In the genomic region with DNA sequence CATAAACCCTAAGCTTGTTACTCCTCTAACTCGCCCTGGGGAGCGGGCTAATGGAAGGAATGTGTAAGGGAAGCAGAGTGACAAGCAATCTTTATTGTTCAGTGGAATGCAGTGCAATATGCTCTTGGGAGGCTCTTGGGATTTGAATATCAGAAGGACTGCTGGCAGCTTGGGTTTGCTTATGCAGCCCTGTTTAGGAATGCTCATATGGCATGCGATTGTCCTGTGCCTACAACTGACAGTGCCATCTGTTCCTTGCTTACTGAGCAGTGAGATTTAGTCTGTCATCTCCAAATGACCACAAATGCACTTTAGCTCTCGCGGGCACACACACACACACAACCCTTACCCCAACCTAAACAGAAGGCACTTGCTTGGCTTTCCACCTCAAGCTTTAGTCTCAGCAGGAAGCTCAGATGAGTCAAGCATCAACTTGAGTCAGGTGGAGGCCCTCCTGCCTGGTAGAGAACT, we compare ENCODE assay signal across 11 mouse cellular contexts. TPM values are rescaled to one million over a fixed set of nuclear protein-coding genes. Genes with fewer than 3 reads are reported as not detected.
DNase-seq lines count a peak whose midpoint lies in the region; ATAC-seq lines count a peak whose summit lies in the region.
"Had no signal": no experiment of that assay in that cellular context is flagged by ENCODE, and none has a peak within 500 bp of the region (broad histone marks: within the 10 kb centered on the region; RNA-seq: fewer than 3 reads in every experiment).

No protein-coding gene starts in this region.

- peak; percentile 80 for ATAC-seq in frontal cortex, adult (ENCODE audit: low TSS enrichment)
- peak; percentile 87 for ATAC-seq in embryonic facial prominence, embryonic 14.5 days (ENCODE audit: low read depth)
- no peak for ATAC-seq in liver, embryonic 12.5 days

- no peak overlapping the region for H3K4me2 ChIP-seq in embryonic facial prominence, embryonic 14.5 days (ENCODE audit: low read depth, low read length)
- no peak overlapping the region for H3K4me2 ChIP-seq in liver, embryonic 12.5 days
- H3K4me2 ChIP-seq: liver, embryonic 13.5 days had no signal

- peaks cover 8% of the 10 kb centered on the region; the same call in 1 of the 2 replicates for H3K4me1 ChIP-seq in embryonic facial prominence, embryonic 14.5 days (ENCODE audit: control insufficient read depth, insufficient read depth, low read length)
- no peaks in the 10 kb centered on the region for H3K4me1 ChIP-seq in liver, embryonic 12.5 days
- H3K4me1 ChIP-seq: liver, embryonic 13.5 days had no signal

- intact Hi-C loops in left cerebral cortex, postnatal 25 days (cut with DNase I) = no loop called here

- no peaks in the 10 kb centered on the region for H3K27me3 ChIP-seq in embryonic facial prominence, embryonic 14.5 days (replicated peaks; ENCODE audit: control insufficient read depth, insufficient read depth, low read length)
- H3K27me3 ChIP-seq in liver, embryonic 12.5 days (replicated peaks) = no peaks in the 10 kb centered on the region
- H3K27me3 ChIP-seq: liver, embryonic 13.5 days had no signal

- no peak overlapping the region for H3K4me3 ChIP-seq in embryonic facial prominence, embryonic 14.5 days (ENCODE audit: low read depth, low read length)
- no peak overlapping the region for H3K4me3 ChIP-seq in liver, embryonic 12.5 days
- H3K4me3 ChIP-seq: liver, embryonic 13.5 days had no signal

- H3K9ac ChIP-seq in embryonic facial prominence, embryonic 14.5 days (ENCODE audit: low read depth, low read length) = no peak overlapping the region
- H3K9ac ChIP-seq in liver, embryonic 12.5 days = no peak overlapping the region
- H3K9ac ChIP-seq: liver, embryonic 13.5 days had no signal

- no peaks in the 10 kb centered on the region for H3K36me3 ChIP-seq in embryonic facial prominence, embryonic 14.5 days (ENCODE audit: control insufficient read depth, insufficient read depth, low read length)
- no peaks in the 10 kb centered on the region for H3K36me3 ChIP-seq in liver, embryonic 12.5 days
- H3K36me3 ChIP-seq: liver, embryonic 13.5 days had no signal

- 45% methylated on average over 5 of the region's 5 CpGs for WGBS in embryonic facial prominence, embryonic 14.5 days
- WGBS in liver, embryonic 12.5 days (ENCODE audit: insufficient replicate concordance) = 59% methylated on average over 5 of the region's 5 CpGs

- H3K27ac ChIP-seq in embryonic facial prominence, embryonic 14.5 days (replicated peaks; ENCODE audit: low read depth, low read length) = no peak overlapping the region
- no peak overlapping the region for H3K27ac ChIP-seq in liver, embryonic 12.5 days
- H3K27ac ChIP-seq: liver, embryonic 13.5 days had no signal

- no peaks in the 10 kb centered on the region for H3K9me3 ChIP-seq in embryonic facial prominence, embryonic 14.5 days (ENCODE audit: control insufficient read depth, low read length)
- H3K9me3 ChIP-seq in liver, embryonic 12.5 days (replicated peaks) = no peaks in the 10 kb centered on the region
- H3K9me3 ChIP-seq: liver, embryonic 13.5 days had no signal

- no peak for DNase-seq in frontal cortex, postnatal 25 days (ENCODE audit: low spot score in 2 of 2)
- peak; percentile 23 for DNase-seq in R1 (ENCODE audit: low read depth, low spot score)
- peak; percentile 89 for DNase-seq in embryonic facial prominence, embryonic 14.5 days (ENCODE audit: low spot score)
- peak; percentile 17 to 66 for DNase-seq in left cerebral cortex, postnatal 25 days (ENCODE audit: low spot score in 2 of 2)
- no peak for DNase-seq in urinary bladder, adult 18-20 months (ENCODE audit: low spot score in 2 of 2)
- DNase-seq in heart, adult 18-20 months = no peak
- DNase-seq: adrenal gland, postnatal 36 days; B cell, adult 2 months; liver, embryonic 13.5 days had no signal

RNA-seq across cellular contexts. Expression of a gene that starts 47.1 kb away (rescaled TPM):
- 10.2 and 10.6 TPM in 2 replicates for polyA plus RNA-seq in embryonic facial prominence, embryonic 14.5 days (2014; fragmentation: Nextera tagmentation; extraction: Ambion mirVana)
- total RNA-seq in left cerebral cortex, postnatal 25 days (2021) = 1 to 10 TPM; 9.5 to 9.8 TPM
- 5.9 TPM in 2 replicates for polyA plus RNA-seq in liver, embryonic 12.5 days (2016; fragmentation: Nextera tagmentation; extraction: Ambion mirVana)
- total RNA-seq in heart, adult 18-20 months (2021) = 1 to 10 TPM; 4.5 to 4.8 TPM

RNA-seq across cellular contexts. Expression of a gene that starts 47.4 kb away (rescaled TPM):
- 10.5 and 12.9 TPM in 2 replicates for polyA plus RNA-seq in embryonic facial prominence, embryonic 14.5 days (2014; fragmentation: Nextera tagmentation; extraction: Ambion mirVana)
- 10 to 100 TPM; 19.1 to 23.7 TPM for total RNA-seq in left cerebral cortex, postnatal 25 days (2021)
- polyA plus RNA-seq in liver, embryonic 12.5 days (2016; fragmentation: Nextera tagmentation; extraction: Ambion mirVana) = 7.7 and 8.8 TPM in 2 replicates
- total RNA-seq in heart, adult 18-20 months (2021) = 1 to 10 TPM; 5.8 to 7.4 TPM

Comparison
In these comparisons a context has a peak if more than half of its experiments do, and no peak if none do; other contexts are left out.
1. DNase-seq: peak in R1 (single experiment), embryonic facial prominence, embryonic 14.5 days (single experiment) and left cerebral cortex, postnatal 25 days (2 of 2); none in frontal cortex, postnatal 25 days (0 of 2), urinary bladder, adult 18-20 months (0 of 2) and heart, adult 18-20 months (0 of 2).